Mouse (Mus musculus): ENCODE results near the gene Defa35.
"Not testable (repeated sequence)": the region's sequence is repeated elsewhere in the genome, so short reads cannot be mapped to it uniquely, and the experiment has no call there.

Gene Defa35

GRCm38 (mm10) chr8:21064738-21065137 lies at the start of gene Defa35:
Gene Defa35, plus strand, starts transcription at chr8:21065038.
- not testable (repeated sequence) for DNase-seq (ENCODE audit: low spot score)

- not testable (repeated sequence) for DNase-seq (ENCODE audit: low spot score)
Observed at GRCm38 (mm10) chr8:21025245-21025644, 39.6 kb upstream of the Defa35 start, which contains the start of gene Defa21. Gene Defa21, plus strand, starts transcription at chr8:21025545.

- DNase-seq (ENCODE audit: low spot score): not testable (repeated sequence)
Observed at GRCm38 (mm10) chr8:21054747-21055146, 10.1 kb upstream of the Defa35 start, which contains the start of gene Defa23. Gene Defa23, plus strand, starts transcription at chr8:21055047.

- DNase-seq (ENCODE audit: low spot score): not testable (repeated sequence)
Observed at GRCm38 (mm10) chr8:21084142-21084541, 19.3 kb downstream of the Defa35 start, which contains the start of gene Defa25. Gene Defa25, plus strand, starts transcription at chr8:21084442.

- peak; percentile 2 for DNase-seq (ENCODE audit: low spot score)
Observed at GRCm38 (mm10) chr8:21093106-21093505, 28.3 kb downstream of the Defa35 start.

GRCm38 (mm10) chr8:21095950-21096349 lies 31.1 kb downstream of the Defa35 start, which contains the start of gene Gm14851:
Gene Gm14851, minus strand, starts transcription at chr8:21096050.
- not testable (repeated sequence) for DNase-seq (ENCODE audit: low spot score)

All from layer of hippocampus, adult 11-12 months (tissue).